Mouse (Mus musculus) cerebellum, postnatal 25 days (tissue): Measurements from ENCODE around the gene Cers4.

Source experiments
- DNase-seq, 2 experiments: peaks; one replicate each; pipeline ENCODE4 v3.0.0; 2021; ENCODE audit warnings: mixed read lengths in 2 of 2

Cers4 gene

GRCm38 (mm10) chr8:4492851-4493685 is at the start of gene Cers4:
Cers4 (plus strand) TSS chr8:4493026.
- DNase-seq, result peak in 1 of 2 experiments; percentile 89

DNA sequence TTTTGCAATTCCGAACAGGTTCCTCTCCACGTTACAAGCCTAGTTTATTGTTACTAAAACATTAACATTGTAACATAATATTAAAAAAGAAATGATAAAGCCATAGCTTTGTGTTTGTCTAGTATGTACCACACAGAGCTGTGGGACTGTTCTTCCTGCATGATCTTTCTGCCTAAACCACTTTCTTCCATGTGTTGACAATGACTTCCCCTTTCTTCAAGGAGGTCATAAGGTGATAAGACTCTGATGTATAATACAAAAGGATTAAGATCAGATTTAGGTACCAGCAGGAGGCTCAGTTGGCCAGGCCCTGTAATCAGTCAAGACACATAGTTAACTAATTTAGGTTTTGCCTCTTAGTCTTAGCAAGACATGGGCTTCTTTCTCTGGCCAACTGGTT is 34.7 kb upstream of the Cers4 start:
- DNase-seq, result no peak

DNA sequence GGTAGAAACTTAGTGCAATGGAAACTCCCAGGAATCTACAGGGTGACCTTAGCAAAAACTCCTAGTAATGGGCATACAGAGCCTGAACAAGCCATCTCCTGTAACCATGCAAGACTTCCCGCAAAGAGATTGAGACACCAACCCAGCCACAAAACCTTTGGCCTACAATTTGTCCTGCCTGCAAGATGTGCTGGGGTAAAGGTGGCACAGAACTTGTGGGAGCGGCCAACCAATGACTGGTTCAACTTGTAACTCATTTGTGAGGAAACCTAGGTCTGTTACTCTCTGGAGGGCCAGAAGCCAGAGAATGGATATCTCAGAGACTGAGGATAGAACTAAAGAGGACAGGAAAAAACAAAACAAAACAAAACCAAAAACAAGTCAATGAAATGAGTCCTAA is 29.8 kb upstream of the Cers4 start:
- no peak for DNase-seq

- no peak for DNase-seq
Measured at GRCm38 (mm10) chr8:4474419-4475187, 18.2 kb upstream of the Cers4 start.

- no peak for DNase-seq
Measured at GRCm38 (mm10) chr8:4481154-4481553, 11.7 kb upstream of the Cers4 start.

GRCm38 (mm10) chr8:4481586-4481985 is 11.2 kb upstream of the Cers4 start:
- DNase-seq, result no peak

DNA sequence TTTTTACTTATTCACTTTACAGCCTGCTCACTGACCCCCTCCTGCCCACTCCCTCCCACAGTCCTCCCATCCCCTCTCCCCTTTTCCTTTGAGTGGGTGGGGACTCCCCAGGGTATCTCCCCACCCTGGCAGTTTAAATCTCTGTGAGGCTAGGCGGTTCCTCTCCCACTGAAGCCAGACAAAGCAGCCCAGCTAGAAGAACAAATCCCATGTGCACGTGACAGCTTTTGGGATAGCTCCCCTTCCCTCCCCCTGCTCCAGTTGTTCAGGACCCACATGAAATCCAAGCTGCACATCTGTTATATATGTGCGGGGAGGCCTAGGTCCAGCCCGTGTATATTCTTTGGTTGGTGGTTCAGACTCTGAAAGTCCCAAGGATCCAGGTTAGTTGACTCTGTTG is 10.3 kb upstream of the Cers4 start:
- no peak for DNase-seq

DNA sequence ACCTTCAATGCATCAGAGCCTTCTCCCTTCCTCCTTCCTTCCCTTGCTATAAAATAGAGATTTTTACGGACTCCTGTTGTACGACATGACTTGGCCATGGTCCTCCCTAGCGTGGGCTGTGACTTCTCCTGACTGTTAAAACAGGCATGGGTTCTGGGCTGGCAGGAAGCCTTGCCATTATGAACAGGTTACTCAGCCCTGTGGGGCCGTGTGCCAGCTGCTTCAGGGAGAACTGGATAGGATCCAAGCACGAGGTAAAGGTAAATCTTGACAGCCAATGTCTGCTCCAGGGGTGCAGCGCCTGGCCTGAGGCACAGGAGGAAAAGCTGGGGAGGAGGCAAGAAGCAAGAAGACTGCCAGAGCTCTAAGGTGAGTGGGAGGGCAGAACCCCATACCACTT is 9.5 kb upstream of the Cers4 start:
- peak; percentile 40 to 61 for DNase-seq

- peak; percentile 80 to 81 for DNase-seq
Measured at GRCm38 (mm10) chr8:4493686-4494440, 1.0 kb downstream of the Cers4 start.

DNA sequence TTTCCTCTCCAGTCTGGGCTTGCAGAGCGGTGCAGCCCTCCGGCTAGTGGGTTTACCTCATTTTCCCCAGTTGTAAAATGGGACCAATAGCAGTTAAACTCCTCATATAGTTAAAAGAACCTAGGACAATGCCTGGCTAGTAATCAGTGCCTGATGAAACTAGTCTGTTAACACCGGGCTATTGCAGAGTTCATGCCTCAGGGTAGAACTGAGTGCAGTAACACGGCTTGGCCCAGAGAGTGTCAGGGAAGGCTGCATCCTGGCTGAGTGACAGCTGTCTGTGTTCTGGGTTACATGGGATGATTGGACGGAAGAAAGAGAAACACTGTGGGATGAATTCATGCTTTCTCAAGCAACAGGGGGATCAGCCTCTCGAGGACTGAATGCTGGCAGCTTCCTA is 3.1 kb downstream of the Cers4 start:
- DNase-seq, result no peak

GRCm38 (mm10) chr8:4497610-4498009 is 4.8 kb downstream of the Cers4 start:
- DNase-seq, result no peak

DNA sequence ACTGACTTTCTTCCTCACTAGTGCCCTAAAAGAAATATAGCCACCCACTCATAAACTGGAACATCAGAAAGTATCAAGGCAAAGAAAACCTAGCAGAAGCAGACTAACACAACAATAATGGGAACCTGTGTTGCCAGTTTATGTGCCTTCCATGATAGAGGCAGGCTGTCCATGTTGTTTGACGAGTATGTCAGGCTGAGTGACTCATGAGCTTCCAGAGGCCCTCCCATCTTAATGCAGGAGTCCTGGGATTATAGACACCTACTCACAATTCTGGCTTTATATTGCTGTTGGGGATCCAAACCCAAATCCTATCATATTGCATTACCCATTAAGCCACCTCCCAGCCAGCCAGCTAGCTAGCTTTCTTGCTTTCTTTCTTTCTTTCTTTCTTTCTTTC is 12.5 kb downstream of the Cers4 start:
- no peak for DNase-seq

- DNase-seq, result no peak
Measured at GRCm38 (mm10) chr8:4507527-4507926, 14.7 kb downstream of the Cers4 start.

DNA sequence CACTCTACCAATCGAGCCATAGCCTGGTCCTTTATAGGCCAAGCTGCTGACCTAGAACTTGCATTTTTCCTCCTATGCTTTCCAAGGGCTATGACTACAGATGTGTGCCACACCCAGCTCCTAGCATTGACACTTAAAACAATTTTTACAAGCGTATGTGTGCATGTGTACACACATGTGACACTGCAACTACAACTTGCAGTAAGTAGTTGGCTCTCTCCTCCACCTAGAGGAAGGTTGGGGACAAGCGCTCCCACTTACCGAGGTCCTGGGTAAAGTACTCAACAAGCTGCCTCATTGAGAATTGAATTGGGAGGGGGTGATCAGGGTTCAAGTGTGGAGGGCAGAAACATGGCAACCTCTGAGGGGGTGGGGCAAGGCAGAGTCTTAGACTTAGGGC is 18.0 kb downstream of the Cers4 start:
- no peak for DNase-seq

- DNase-seq, result no peak
Measured at GRCm38 (mm10) chr8:4511429-4512115, 18.7 kb downstream of the Cers4 start.

DNA sequence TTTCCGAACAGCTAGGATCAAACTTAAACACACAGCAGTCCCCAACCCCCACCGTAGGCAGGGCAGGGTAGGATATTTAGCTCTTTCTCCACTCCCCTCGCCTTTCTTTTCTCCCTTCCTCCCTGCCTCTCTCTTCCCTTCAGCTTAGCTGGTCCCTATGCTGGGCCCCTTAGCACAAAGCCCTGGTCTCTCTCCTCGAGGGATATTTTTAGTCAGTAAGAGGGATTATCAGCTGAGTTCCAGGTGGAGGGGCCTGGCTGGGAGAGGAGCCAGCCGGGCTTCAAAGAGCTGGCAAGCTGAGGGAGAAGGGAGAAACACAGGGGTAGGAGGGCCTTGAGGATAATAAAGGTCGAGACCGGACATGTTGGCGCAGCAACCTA is 19.3 kb downstream of the Cers4 start:
- DNase-seq, result peak in 1 of 2 experiments; percentile 23

DNA sequence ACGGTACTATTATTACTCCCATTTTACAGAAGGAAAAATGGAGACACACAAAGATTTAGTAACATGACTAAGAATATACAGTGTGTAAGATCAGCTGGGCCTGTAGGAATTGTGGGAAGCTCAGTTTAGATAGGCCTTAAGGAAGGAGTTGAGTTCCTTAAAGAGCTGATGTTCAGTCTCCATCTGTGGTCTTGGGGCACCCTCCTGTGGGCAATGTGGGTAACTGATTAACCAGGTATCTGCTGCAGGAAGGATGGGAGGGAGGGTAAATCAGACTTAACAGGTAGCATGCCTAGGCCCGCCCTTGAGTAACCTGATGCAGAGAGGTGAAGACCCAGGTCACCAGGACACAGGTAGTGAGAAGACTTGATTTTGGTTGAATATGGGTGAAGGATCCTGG is 23.3 kb downstream of the Cers4 start:
- DNase-seq, result peak; percentile 56 to 75

GRCm38 (mm10) chr8:4521472-4521871 is 28.6 kb downstream of the Cers4 start:
- no peak for DNase-seq

GRCm38 (mm10) chr8:4523525-4523924 is 30.7 kb downstream of the Cers4 start:
- no peak for DNase-seq
